ENCODE assay signal across 23 mouse cellular contexts in the genomic region with DNA sequence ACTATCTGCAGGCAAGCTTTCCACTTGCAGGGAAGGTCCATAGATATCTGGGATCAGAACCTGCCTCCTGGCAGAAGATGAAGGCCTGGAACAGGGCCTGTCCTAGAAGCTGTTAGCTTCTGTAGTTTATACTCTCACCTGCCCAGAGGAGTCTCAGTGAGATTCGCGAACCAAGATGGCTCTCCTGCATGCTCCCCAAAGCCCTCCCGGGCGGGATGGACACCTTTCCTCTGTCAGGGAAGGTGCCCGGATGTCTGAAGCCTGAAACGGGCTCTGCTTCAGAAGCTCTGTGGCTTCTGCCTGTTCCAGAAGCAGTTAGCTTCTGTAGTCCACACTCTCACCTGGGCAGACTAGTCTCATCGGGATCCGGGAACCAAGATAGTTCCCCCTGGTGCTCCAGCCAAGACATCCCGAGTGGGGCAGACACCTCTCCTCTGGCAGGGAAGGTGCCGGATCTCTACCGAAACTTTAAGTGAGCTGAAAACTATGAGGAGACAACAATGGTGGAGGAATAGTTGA. TPM values are rescaled to one million over a fixed set of nuclear protein-coding genes. Genes with fewer than 3 reads are reported as not detected.
DNase-seq lines count a peak whose midpoint lies in the region; ATAC-seq and TF ChIP-seq lines count a peak whose summit lies in the region.
"Not testable (repeated sequence)": the region's sequence is repeated elsewhere in the genome, so short reads cannot be mapped to it uniquely, and the experiment has no call there.
"Had no signal": no experiment of that assay in that cellular context is flagged by ENCODE, and none has a peak within 500 bp of the region (broad histone marks: within the 10 kb centered on the region; RNA-seq: fewer than 3 reads in every experiment).

No protein-coding gene starts in this region.

- intact Hi-C loops in gastrocnemius, postnatal 14 days (cut with DNase I; ENCODE audit: low total_unique reads) = not testable (repeated sequence)

- H3K27me3 ChIP-seq in embryonic facial prominence, embryonic 10.5 days (replicated peaks; ENCODE audit: low read depth, poor library complexity, severe bottlenecking); heart, embryonic 10.5 days (ENCODE audit: insufficient read depth, poor library complexity, severe bottlenecking); limb, embryonic 10.5 days (ENCODE audit: low read depth, poor library complexity, severe bottlenecking); stomach, postnatal 0 days (ENCODE audit: control insufficient read depth, insufficient read depth, low read length): not testable (repeated sequence)

- H3K4me1 ChIP-seq in embryonic facial prominence, embryonic 10.5 days; heart, embryonic 10.5 days; limb, embryonic 10.5 days; stomach, postnatal 0 days (replicated peaks; ENCODE audit: control insufficient read depth, insufficient read depth): not testable (repeated sequence)

- H3K27ac ChIP-seq in embryonic facial prominence, embryonic 10.5 days (replicated peaks); heart, embryonic 10.5 days; limb, embryonic 10.5 days; stomach, postnatal 0 days (replicated peaks): not testable (repeated sequence)

- H3K4me3 ChIP-seq in embryonic facial prominence, embryonic 10.5 days; heart, embryonic 10.5 days; limb, embryonic 10.5 days; stomach, postnatal 0 days (ENCODE audit: low read depth, low read length): not testable (repeated sequence)

- not testable (repeated sequence) for TF ChIP-seq EP300 in stomach, postnatal 0 days (optimal IDR thresholded peaks at IDR 0.05)

- not testable (repeated sequence) for H3K36me3 ChIP-seq in embryonic facial prominence, embryonic 10.5 days (replicated peaks); heart, embryonic 10.5 days; limb, embryonic 10.5 days; stomach, postnatal 0 days (ENCODE audit: control insufficient read depth, insufficient read depth, low read length)

- not testable (repeated sequence) for TF ChIP-seq CTCF in stomach, postnatal 0 days (IDR thresholded peaks at IDR 0.05; ENCODE audit: low read depth)

- H3K9ac ChIP-seq in stomach, postnatal 0 days (ENCODE audit: low read length) = not testable (repeated sequence)

- H3K9me3 ChIP-seq in embryonic facial prominence, embryonic 10.5 days; heart, embryonic 10.5 days; limb, embryonic 10.5 days (replicated peaks); stomach, postnatal 0 days (ENCODE audit: control insufficient read depth, low read length): not testable (repeated sequence)

- WGBS in embryonic facial prominence, embryonic 10.5 days = 92% methylated on average over 11 of the region's 11 CpGs
- WGBS in heart, embryonic 10.5 days = 85% methylated on average over 11 of the region's 11 CpGs
- 93% methylated on average over 10 of the region's 11 CpGs for WGBS in limb, embryonic 10.5 days
- 90% methylated on average over 9 of the region's 11 CpGs for WGBS in stomach, postnatal 0 days

- peak; percentile 0 for DNase-seq in CD4-positive helper T cell, adult 2 months (ENCODE audit: low read depth, low spot score)
- peak; percentile 5 for DNase-seq in MN1 (ENCODE audit: low spot score)
- DNase-seq in embryonic facial prominence, embryonic 10.5 days (ENCODE audit: low spot score) = peak; percentile 7
- DNase-seq in gastrocnemius, postnatal 14 days = peak; percentile 5
- peak; percentile 71 for DNase-seq in heart, embryonic 10.5 days (ENCODE audit: low spot score)
- DNase-seq in limb, embryonic 10.5 days (ENCODE audit: low spot score) = peak; percentile 15
- DNase-seq in stomach, postnatal 0 days (ENCODE audit: low spot score) = peak; percentile 4

- H3K4me2 ChIP-seq in stomach, postnatal 0 days (replicated peaks; ENCODE audit: low read depth) = not testable (repeated sequence)

- not testable (repeated sequence) for ATAC-seq in stomach, postnatal 0 days (ENCODE audit: low FRiP score, low TSS enrichment)

RNA-seq across cellular contexts. Expression of a gene that starts 16.2 kb away (rescaled TPM):
- not detected in 2 replicates for polyA plus RNA-seq in embryonic facial prominence, embryonic 10.5 days (2016; fragmentation: Nextera tagmentation; extraction: Ambion mirVana)
- total RNA-seq in gastrocnemius, postnatal 14 days (2021) = not detected
- polyA plus RNA-seq in heart, embryonic 10.5 days (2016; fragmentation: Nextera tagmentation; extraction: Ambion mirVana) = not detected in 2 replicates
- polyA plus RNA-seq in limb, embryonic 10.5 days (2016; fragmentation: Nextera tagmentation; extraction: Ambion mirVana) = not detected in 2 replicates
- not detected in 2 replicates for polyA plus RNA-seq in stomach, postnatal 0 days (2015; fragmentation: Nextera tagmentation; extraction: Ambion mirVana)
- total RNA-seq: adrenal gland, adult 2 months; adrenal gland, postnatal 10 days; adrenal gland, postnatal 36 days; CH12.LX had no signal
- polyA plus RNA-seq: adrenal gland, adult 2 months; CD4-positive, CD25-positive, alpha-beta regulatory T cell, adult 4 months; cerebellum, adult 2 months; cortical plate, adult 2 months; embryonic facial prominence, embryonic 11.5 days; embryonic facial prominence, embryonic 13.5 days; embryonic facial prominence, embryonic 15.5 days; erythroblast, embryonic 14.5 days; forebrain, embryonic 10.5 days; forebrain, embryonic 12.5 days; forebrain, embryonic 14.5 days; forebrain, embryonic 16.5 days; G1E had no signal

RNA-seq across cellular contexts. Expression of a gene that starts 37.8 kb away (rescaled TPM):
- not detected in 2 replicates for polyA plus RNA-seq in embryonic facial prominence, embryonic 10.5 days (2016; fragmentation: Nextera tagmentation; extraction: Ambion mirVana)
- total RNA-seq in gastrocnemius, postnatal 14 days (2021) = not detected
- polyA plus RNA-seq in heart, embryonic 10.5 days (2016; fragmentation: Nextera tagmentation; extraction: Ambion mirVana) = not detected in 2 replicates
- polyA plus RNA-seq in limb, embryonic 10.5 days (2016; fragmentation: Nextera tagmentation; extraction: Ambion mirVana) = not detected in 2 replicates
- not detected in 2 replicates for polyA plus RNA-seq in stomach, postnatal 0 days (2015; fragmentation: Nextera tagmentation; extraction: Ambion mirVana)
- total RNA-seq: adrenal gland, adult 2 months; adrenal gland, postnatal 10 days; adrenal gland, postnatal 36 days; CH12.LX; G1E had no signal
- polyA plus RNA-seq: adrenal gland, adult 2 months; CD4-positive, CD25-positive, alpha-beta regulatory T cell, adult 4 months; cerebellum, adult 2 months; cortical plate, adult 2 months; embryonic facial prominence, embryonic 11.5 days; embryonic facial prominence, embryonic 13.5 days; embryonic facial prominence, embryonic 15.5 days; erythroblast, embryonic 14.5 days; forebrain, embryonic 10.5 days; forebrain, embryonic 12.5 days; forebrain, embryonic 14.5 days; forebrain, embryonic 16.5 days; G1E had no signal

RNA-seq across cellular contexts. Expression of a gene that starts 56.6 kb away (rescaled TPM):
- not detected in 2 replicates for polyA plus RNA-seq in embryonic facial prominence, embryonic 10.5 days (2016; fragmentation: Nextera tagmentation; extraction: Ambion mirVana)
- total RNA-seq in gastrocnemius, postnatal 14 days (2021) = not detected
- polyA plus RNA-seq in heart, embryonic 10.5 days (2016; fragmentation: Nextera tagmentation; extraction: Ambion mirVana) = not detected in 2 replicates
- polyA plus RNA-seq in limb, embryonic 10.5 days (2016; fragmentation: Nextera tagmentation; extraction: Ambion mirVana) = not detected in 2 replicates
- polyA plus RNA-seq in stomach, postnatal 0 days (2015; fragmentation: Nextera tagmentation; extraction: Ambion mirVana) = not detected in 2 replicates
- total RNA-seq: adrenal gland, adult 2 months; adrenal gland, postnatal 10 days; adrenal gland, postnatal 36 days had no signal
- polyA plus RNA-seq: adrenal gland, adult 2 months; cortical plate, adult 2 months; embryonic facial prominence, embryonic 11.5 days; embryonic facial prominence, embryonic 13.5 days; embryonic facial prominence, embryonic 15.5 days; erythroblast, embryonic 14.5 days; forebrain, embryonic 10.5 days; forebrain, embryonic 14.5 days; forebrain, embryonic 16.5 days had no signal

Comparison
In these comparisons a context has a peak if more than half of its experiments do, and no peak if none do; other contexts are left out.
1. DNase-seq: peak in every context shown above with its lines; median percentile 71 in heart, embryonic 10.5 days; 15 in limb, embryonic 10.5 days; 7 in embryonic facial prominence, embryonic 10.5 days; 5 in MN1; 5 in gastrocnemius, postnatal 14 days; 4 in stomach, postnatal 0 days; 0 in CD4-positive helper T cell, adult 2 months.